Mouse (Mus musculus) liver, adult 2 months (tissue): Measurements from ENCODE around the gene Clec2i. TPM values are rescaled to one million over a fixed set of nuclear protein-coding genes. Genes with fewer than 3 reads are reported as not detected.
A peak's percentile ranks its signal among the peaks of the same experiment; 100 is the strongest.

Experiments used
- DNase-seq: peaks from one replicate; pipeline ENCODE4 v3.0.0-alpha.2; 2011; ENCODE audit warnings: low read depth, low spot score; ENCODE audit errors: extremely low read depth
- H3K27ac ChIP-seq: fragments of 200-500 bp; replicated peaks from 2 replicates; pipeline ENCODE4 v1.5.1; 2012; ENCODE audit warnings: low read depth, mild to moderate bottlenecking, control low read depth, inconsistent platforms, low read length; ENCODE audit not compliant: insufficient read depth
- H3K27me3 ChIP-seq: fragments of 200-500 bp; 2 replicates; pipeline ENCODE4 v1.6.1; 2012; ENCODE audit warnings: mild to moderate bottlenecking, moderate library complexity, low read length, inconsistent platforms; ENCODE audit not compliant: control insufficient read depth, insufficient read depth
- H3K36me3 ChIP-seq: fragments of 200-500 bp; 2 replicates; pipeline ENCODE4 v1.6.1; 2012; ENCODE audit warnings: low read length, inconsistent platforms; ENCODE audit not compliant: control insufficient read depth, insufficient read depth
- H3K4me1 ChIP-seq: fragments of 200-500 bp; 2 replicates; pipeline ENCODE4 v1.6.1; 2011; ENCODE audit warnings: low read length; ENCODE audit not compliant: control insufficient read depth, insufficient read depth
- H3K4me3 ChIP-seq: fragments of 200-500 bp; 2 replicates; pipeline ENCODE4 v1.5.1; 2011; ENCODE audit warnings: low read depth, mild to moderate bottlenecking, control low read depth, low read length, moderate library complexity; ENCODE audit not compliant: insufficient read depth
- H3K79me2 ChIP-seq: fragments of 200-500 bp; 2 replicates; pipeline ENCODE4 v1.6.1; 2012; ENCODE audit warnings: inconsistent platforms, mild to moderate bottlenecking, low read length, moderate library complexity; ENCODE audit not compliant: control insufficient read depth, insufficient read depth
- H3K9ac ChIP-seq: fragments of 200-500 bp; 2 replicates; pipeline ENCODE4 v1.6.1; 2012; ENCODE audit warnings: low read depth, mild to moderate bottlenecking, control low read depth, inconsistent platforms, low read length
- CTCF ChIP-seq: fragments of 200-500 bp; IDR thresholded peaks from 2 replicates; pipeline ENCODE4 v1.5.1; 2011; ENCODE audit warnings: low read depth, low read length, control low read depth
- POLR2A ChIP-seq: fragments of 200-500 bp; IDR thresholded peaks from 2 replicates; pipeline ENCODE4 v1.6.1; 2011; ENCODE audit warnings: low read length, control low read depth; ENCODE audit not compliant: insufficient read depth; ENCODE audit errors: extremely low read depth
- WGBS: fragments of 180-500 bp; shearing (Covaris S2); methylation state at CpG from one replicate; pipeline ENCODE4 v1.1.7; 2018; 5-methylcytosine and 5-hydroxymethylcytosine counted together
- polyA plus RNA-seq: library from polyadenylated mRNA; depleted of rRNA; stranded (reverse); fragments of >200 nt; gene quantifications from 2 replicates; pipeline ENCODE4 v1.2.3, GENCODE M21; 2012
- total RNA-seq: library from RNA; depleted of rRNA; stranded (reverse); fragments of >200 nt; gene quantifications from 2 replicates; pipeline ENCODE4 v1.2.3, GENCODE M21; 2014

Clec2i gene
- total and polyA plus RNA-seq, 2 experiments = 0.07 to 0.65 TPM

- Histone ChIP-seq H3K36me3 (no peaks in the 10 kb centered on the region), H3K4me1 (peaks cover 3% of the 10 kb centered on the region; the same call in 1 of the 2 replicates), H3K27me3 (no peaks in the 10 kb centered on the region), H3K27ac (no peak overlapping the region), H3K4me3 (no peak overlapping the region), H3K79me2 (no peaks in the 10 kb centered on the region), H3K9ac (no peak overlapping the region)
- 92% methylated on average over 2 of the region's 2 CpGs for WGBS
- TF ChIP-seq POLR2A = no peak
- no peak for TF ChIP-seq CTCF
- DNase-seq = no peak
Observed at GRCm38 (mm10) chr6:128857976-128858375, 29.4 kb upstream of the Clec2i start.

DNA sequence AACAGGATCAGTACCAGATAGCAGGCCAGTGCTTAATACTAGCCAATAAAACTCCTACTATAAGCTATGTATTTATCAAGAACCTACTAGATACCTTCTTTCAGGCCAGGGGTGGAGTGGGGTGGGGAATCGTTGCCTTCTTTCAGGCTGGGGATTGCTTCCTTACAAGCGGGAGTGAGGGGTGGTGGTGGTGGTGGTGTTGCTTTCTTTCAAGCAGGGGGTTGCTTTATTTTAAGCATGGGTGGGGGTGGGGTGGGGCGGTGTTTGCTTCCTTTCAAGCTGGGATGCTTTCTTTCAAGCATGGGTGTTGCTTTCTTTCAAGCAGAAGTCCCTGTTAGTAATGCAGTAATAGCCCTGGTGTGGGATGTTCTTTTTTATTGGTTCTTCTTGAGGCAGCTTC, 18.5 kb upstream of the Clec2i start:
- Histone ChIP-seq H3K9ac (no peak overlapping the region), H3K27me3 (no peaks in the 10 kb centered on the region), H3K27ac (no peak overlapping the region), H3K79me2 (no peaks in the 10 kb centered on the region), H3K4me1 (no peaks in the 10 kb centered on the region), H3K36me3 (no peaks in the 10 kb centered on the region), H3K4me3 (no peak overlapping the region)
- no peak for DNase-seq
- WGBS = 64% methylated on average over 3 of the region's 3 CpGs
- TF ChIP-seq CTCF (no peak), POLR2A (no peak)

DNA sequence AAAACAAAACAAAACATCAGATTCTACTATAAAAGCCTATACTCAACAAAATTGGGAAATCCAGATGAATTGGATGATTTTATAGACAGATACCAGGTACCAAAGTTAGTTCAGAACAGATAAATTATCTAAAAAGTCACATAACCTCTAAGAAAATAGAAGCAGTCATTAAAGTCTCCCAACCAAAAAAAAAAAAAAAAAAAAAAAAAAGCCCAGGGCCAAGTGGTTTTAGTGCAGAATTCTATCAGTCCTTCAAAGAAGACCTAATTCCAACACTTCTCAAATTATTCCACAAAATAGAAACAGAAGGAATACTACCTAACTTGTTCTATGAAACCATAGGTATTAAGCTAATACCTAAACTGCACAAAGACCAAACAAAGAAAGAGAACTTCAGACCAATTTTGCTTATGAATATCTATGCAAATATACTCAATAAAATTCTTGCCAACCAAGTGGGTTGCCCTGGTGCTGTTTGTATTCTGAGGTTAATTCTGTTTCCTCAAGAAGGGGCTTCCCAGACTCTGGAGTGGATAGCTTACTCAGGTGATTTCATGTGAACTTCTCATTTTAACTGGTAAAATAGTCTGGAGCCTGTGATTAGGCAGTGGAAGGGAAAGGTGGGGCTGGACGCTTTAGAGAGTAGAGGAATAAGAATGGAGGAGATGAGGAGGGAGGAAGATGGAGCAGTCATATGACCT, 15.3 kb upstream of the Clec2i start:
- TF ChIP-seq CTCF = no peak
- TF ChIP-seq POLR2A = no peak
- no peak overlapping the region for H3K27ac ChIP-seq
- H3K27me3 ChIP-seq = no peaks in the 10 kb centered on the region
- DNase-seq = no peak
- H3K4me1 ChIP-seq = no peaks in the 10 kb centered on the region
- no peak overlapping the region for H3K9ac ChIP-seq
- no peaks in the 10 kb centered on the region for H3K36me3 ChIP-seq
- WGBS = 81% methylated on average over 1 of the region's 1 CpGs
- no peak overlapping the region for H3K4me3 ChIP-seq
- H3K79me2 ChIP-seq = no peaks in the 10 kb centered on the region

DNA sequence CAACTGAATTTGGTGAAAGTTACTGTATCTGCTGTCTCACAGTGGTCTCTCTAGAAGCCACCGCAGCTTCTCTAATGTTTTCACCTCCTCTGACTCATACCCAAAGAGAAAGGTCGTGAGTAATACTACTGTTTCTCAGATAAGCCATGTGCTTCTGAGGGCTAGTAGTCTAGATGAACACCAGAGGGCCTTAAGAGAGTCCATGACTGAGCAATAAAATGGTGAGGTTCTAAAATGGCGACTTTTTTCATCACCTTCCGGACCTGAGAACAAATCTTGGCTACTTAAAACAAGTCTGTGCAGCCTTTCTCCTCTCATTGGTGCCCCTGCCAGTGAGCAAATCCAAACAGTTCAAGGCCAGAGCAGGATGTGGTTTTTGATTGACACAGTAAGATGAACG, 1.4 kb downstream of the Clec2i start:
- TF ChIP-seq POLR2A (no peak), CTCF (no peak)
- no peaks in the 10 kb centered on the region for H3K4me1 ChIP-seq
- H3K4me3 ChIP-seq = no peak overlapping the region
- no peaks in the 10 kb centered on the region for H3K27me3 ChIP-seq
- no peaks in the 10 kb centered on the region for H3K79me2 ChIP-seq
- peak; percentile 14 for DNase-seq
- no peak overlapping the region for H3K9ac ChIP-seq
- H3K27ac ChIP-seq = no peak overlapping the region
- H3K36me3 ChIP-seq = no peaks in the 10 kb centered on the region
- 74% methylated on average over 5 of the region's 5 CpGs for WGBS

DNA sequence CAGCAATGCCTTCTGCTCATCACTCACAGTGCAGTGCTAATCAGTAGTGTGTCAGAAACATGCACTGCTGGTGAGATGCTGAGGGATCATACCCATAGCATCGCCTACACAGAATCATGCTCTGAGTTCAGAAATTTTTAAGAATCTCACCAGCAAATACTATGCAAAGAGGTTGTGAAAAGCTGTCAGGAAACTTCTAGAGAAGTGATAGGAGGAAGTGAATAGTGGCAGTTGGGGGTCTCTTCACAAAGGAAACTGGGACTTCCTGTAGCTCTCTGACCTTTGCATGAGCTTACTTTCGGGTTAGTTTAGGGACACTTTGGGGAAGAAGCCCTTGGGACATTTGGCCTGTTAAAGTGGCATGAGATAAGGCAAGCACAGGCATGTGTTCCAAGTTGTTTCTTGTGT, 3.6 kb downstream of the Clec2i start, which contains the start of gene BC035044:
Gene BC035044 (minus strand): TSS at position 179 of the 408 bp plus-strand sequence.
- 80% methylated on average over 2 of the region's 2 CpGs for WGBS
- no peaks in the 10 kb centered on the region for H3K4me1 ChIP-seq
- no peaks in the 10 kb centered on the region for H3K27me3 ChIP-seq
- H3K27ac ChIP-seq = no peak within 1 kb of the TSS
- H3K9ac ChIP-seq = no peak within 1 kb of the TSS
- no peaks in the 10 kb centered on the region for H3K79me2 ChIP-seq
- no peak for TF ChIP-seq CTCF
- TF ChIP-seq POLR2A = no peak
- H3K36me3 ChIP-seq = no peaks in the 10 kb centered on the region
- peak; percentile 21 for DNase-seq
- H3K4me3 ChIP-seq = no peak within 1 kb of the TSS

DNA sequence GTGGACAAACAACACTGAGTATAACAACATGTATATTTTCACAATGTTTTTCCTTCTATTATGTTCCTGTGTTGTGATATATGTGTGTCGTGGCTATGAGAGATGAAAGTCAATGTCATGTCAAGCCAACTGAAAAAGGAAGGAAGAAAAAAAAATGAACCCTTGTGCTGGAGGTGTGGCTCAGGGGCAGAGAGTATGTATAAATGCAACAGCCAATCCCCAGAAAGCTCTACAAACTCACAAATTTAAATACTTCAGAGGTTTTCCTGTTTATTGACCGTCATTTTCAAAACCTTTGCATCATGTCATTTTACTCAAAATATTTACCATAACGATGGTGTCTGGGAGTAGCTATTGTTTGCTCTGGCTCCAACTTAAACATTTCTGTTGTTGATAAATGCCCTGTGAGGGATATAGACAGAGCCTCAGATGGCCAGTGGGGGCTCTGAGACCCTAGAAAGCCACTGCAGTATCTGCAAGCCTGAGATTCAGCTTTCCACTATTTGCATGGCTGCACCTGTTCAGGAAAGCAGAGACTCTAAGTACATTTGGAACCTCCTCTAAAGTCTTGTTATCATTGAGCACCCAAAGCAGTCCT, 8.1 kb downstream of the Clec2i start:
- WGBS = 71% methylated on average over 3 of the region's 3 CpGs
- DNase-seq = no peak
- Histone ChIP-seq H3K4me3 (no peak overlapping the region), H3K4me1 (no peaks in the 10 kb centered on the region), H3K36me3 (no peaks in the 10 kb centered on the region), H3K27me3 (no peaks in the 10 kb centered on the region), H3K27ac (no peak overlapping the region), H3K9ac (no peak overlapping the region), H3K79me2 (no peaks in the 10 kb centered on the region)
- TF ChIP-seq CTCF = no peak
- no peak for TF ChIP-seq POLR2A
